Mouse (Mus musculus): ENCODE data around the gene Rnf181. TPM values are rescaled to one million over a fixed set of nuclear protein-coding genes. Genes with fewer than 3 reads are reported as not detected.

Gene Rnf181
- total and polyA plus RNA-seq, 2 experiments from 2014 or later = 87.3 to 120 TPM

DNA sequence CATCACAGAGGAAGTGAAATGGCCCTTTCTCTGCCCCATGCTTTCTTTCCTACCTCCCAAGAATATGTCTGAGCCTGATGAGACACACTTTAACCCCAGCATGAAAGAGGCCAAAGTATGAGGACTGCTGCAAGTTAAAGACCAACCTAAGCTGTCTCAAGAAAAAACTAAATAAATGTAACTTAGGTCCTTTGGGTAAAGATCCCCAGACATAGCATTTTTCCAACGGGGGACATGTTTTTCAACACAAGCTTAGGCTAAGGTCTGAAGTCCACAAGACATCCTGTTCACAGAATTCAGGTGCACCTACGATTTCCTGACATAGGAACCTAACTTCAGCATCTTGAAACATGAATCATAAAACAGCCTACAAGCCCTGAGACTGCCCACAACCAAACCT lies 16.5 kb downstream of the Rnf181 start:
- peaks cover 15% of the 10 kb centered on the region; the same call in 1 of the 2 replicates for H3K4me1 ChIP-seq (ENCODE audit: insufficient read depth, low read length)
- no peak overlapping the region for H3K9ac ChIP-seq (replicated peaks; ENCODE audit: low read length, poor library complexity, severe bottlenecking)
- no peak overlapping the region for H3K4me3 ChIP-seq (ENCODE audit: low read depth, low read length)
- ATAC-seq (ENCODE audit: low FRiP score) (no peak), DNase-seq (ENCODE audit: low spot score) (no peak)
- H3K36me3 ChIP-seq (ENCODE audit: insufficient read depth, low read length) = peaks cover 18% of the 10 kb centered on the region
- H3K9me3 ChIP-seq (ENCODE audit: low read length) = no peaks in the 10 kb centered on the region
- H3K27me3 ChIP-seq (ENCODE audit: insufficient read depth, low read length) = no peaks in the 10 kb centered on the region
- H3K27ac ChIP-seq (ENCODE audit: low read depth, low read length) = no peak overlapping the region
- no peak for TF ChIP-seq CTCF (IDR thresholded peaks at IDR 0.05)
- WGBS = 94% methylated on average over 2 of the region's 2 CpGs
- H3K4me2 ChIP-seq (ENCODE audit: low read depth, low read length, poor library complexity, severe bottlenecking) = no peak overlapping the region

DNA sequence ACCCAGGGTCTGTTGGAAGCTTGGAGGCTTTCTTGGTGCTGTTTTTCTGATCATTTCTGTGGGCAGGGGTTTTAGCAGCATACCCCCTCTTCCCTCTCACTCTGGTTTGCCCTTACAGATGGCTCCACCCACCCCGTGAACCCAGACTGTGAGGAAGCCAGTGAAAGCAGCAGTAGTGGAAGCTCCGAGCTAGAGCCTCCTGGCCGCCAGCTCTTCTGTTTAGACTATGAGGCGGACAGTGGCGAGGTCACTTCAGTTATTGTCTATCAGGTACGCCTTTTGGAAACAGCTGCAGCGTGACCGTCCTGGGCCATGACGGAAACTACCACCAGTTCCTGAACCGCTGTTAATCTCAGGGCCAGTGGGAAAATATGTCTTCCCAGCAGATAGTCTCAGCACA lies 18.3 kb downstream of the Rnf181 start:
- Histone ChIP-seq H3K36me3 (ENCODE audit: insufficient read depth, low read length) (peaks cover 18% of the 10 kb centered on the region), H3K27me3 (ENCODE audit: insufficient read depth, low read length) (no peaks in the 10 kb centered on the region), H3K4me3 (ENCODE audit: low read depth, low read length) (peak overlapping the region; percentile 62; the same call in 1 of the 2 replicates), H3K9me3 (ENCODE audit: low read length) (no peaks in the 10 kb centered on the region), H3K4me2 (ENCODE audit: low read depth, low read length, poor library complexity, severe bottlenecking) (peak overlapping the region; percentile 85), H3K27ac (ENCODE audit: low read depth, low read length) (no peak overlapping the region), H3K4me1 (ENCODE audit: insufficient read depth, low read length) (peaks cover 13% of the 10 kb centered on the region; the same call in 1 of the 2 replicates), H3K9ac (replicated peaks; ENCODE audit: low read length, poor library complexity, severe bottlenecking) (no peak overlapping the region)
- 72% methylated on average over 10 of the region's 10 CpGs for WGBS
- no peak for TF ChIP-seq CTCF (IDR thresholded peaks at IDR 0.05)
- no peak for ATAC-seq (ENCODE audit: low FRiP score)
- DNase-seq (ENCODE audit: low spot score) = no peak

DNA sequence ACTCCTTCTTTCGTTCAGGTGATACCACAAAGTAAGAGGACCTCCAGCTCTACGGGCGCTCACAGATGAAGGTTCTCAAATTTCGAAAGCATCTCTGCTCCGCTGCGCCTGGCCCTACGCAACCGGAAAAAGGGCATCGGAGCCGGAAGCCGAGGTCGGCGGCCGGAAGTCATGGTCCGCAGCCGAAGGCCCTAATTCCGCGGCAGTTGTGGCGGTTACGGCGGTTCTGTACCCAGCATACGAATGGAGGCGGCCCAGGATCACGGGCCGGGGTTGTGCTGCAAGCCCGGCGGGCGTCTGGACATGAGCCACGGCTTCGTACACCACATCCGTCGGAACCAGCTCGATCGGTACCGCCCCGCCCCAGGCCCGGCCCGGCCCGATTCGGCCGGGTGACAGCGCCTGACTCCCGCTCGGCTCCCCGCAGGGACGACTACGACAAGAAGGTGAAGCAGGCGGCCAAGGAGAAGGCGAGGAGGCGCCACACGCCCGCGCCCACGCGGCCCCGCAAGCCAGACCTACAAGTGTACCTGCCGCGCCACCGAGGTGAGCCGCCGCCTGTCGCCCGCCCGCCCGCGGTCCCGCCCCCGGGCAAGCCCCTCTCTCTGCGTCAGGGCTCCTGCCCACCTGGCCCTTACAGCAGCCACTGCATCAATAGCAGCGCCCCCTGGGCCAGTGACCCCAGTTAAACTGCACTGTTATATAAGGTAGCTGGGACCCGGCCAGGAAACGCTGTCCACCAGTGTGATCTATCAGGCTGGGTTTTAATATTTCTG lies 19.4 kb downstream of the Rnf181 start, which contains the start of gene 0610030E20Rik:
0610030E20Rik (plus strand) TSS at position 152 of the 776 bp plus-strand sequence.
- DNase-seq (ENCODE audit: low spot score) (peak; percentile 77), ATAC-seq (ENCODE audit: low FRiP score) (peak; percentile 55)
- peaks cover 18% of the 10 kb centered on the region for H3K36me3 ChIP-seq (ENCODE audit: insufficient read depth, low read length)
- peaks cover 13% of the 10 kb centered on the region; the same call in 1 of the 2 replicates for H3K4me1 ChIP-seq (ENCODE audit: insufficient read depth, low read length)
- no peaks in the 10 kb centered on the region for H3K27me3 ChIP-seq (ENCODE audit: insufficient read depth, low read length)
- peak within 1 kb of the TSS; percentile 85 for H3K4me2 ChIP-seq (ENCODE audit: low read depth, low read length, poor library complexity, severe bottlenecking)
- H3K9me3 ChIP-seq (ENCODE audit: low read length) = no peaks in the 10 kb centered on the region
- peak within 1 kb of the TSS; percentile 96 for H3K9ac ChIP-seq (replicated peaks; ENCODE audit: low read length, poor library complexity, severe bottlenecking)
- peak; percentile 45 for TF ChIP-seq CTCF (IDR thresholded peaks at IDR 0.05)
- peak within 1 kb of the TSS; percentile 84 for H3K27ac ChIP-seq (ENCODE audit: low read depth, low read length)
- peak within 1 kb of the TSS; percentile 62 for H3K4me3 ChIP-seq (ENCODE audit: low read depth, low read length)
- WGBS = under 1% methylated on average over 49 of the region's 72 CpGs

DNA sequence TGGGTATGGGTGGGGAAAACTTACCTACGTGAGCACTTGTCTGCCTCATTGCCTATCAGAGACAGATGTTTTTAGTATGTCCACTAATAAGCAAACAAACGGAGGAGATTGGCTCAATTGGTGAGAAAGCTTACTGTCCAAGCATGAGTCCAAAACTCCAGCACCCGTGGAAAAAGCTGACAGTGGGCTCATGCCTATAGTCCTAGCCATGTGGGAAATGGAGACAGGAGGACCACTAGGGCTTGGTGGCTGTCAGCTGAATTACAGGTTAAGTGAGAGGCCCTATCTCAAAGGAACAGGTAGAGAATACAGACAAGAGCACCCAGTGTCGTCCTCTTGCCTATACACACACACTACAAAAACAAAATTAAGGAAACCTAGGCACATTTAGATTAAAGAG lies 20.5 kb downstream of the Rnf181 start:
- no peak for TF ChIP-seq CTCF (IDR thresholded peaks at IDR 0.05)
- DNase-seq (ENCODE audit: low spot score) = no peak
- no peaks in the 10 kb centered on the region for H3K9me3 ChIP-seq (ENCODE audit: low read length)
- H3K9ac ChIP-seq (replicated peaks; ENCODE audit: low read length, poor library complexity, severe bottlenecking) = no peak overlapping the region
- no peak overlapping the region for H3K27ac ChIP-seq (ENCODE audit: low read depth, low read length)
- 89% methylated on average over 4 of the region's 4 CpGs for WGBS
- H3K36me3 ChIP-seq (ENCODE audit: insufficient read depth, low read length) = peaks cover 15% of the 10 kb centered on the region
- peaks cover 13% of the 10 kb centered on the region; the same call in 1 of the 2 replicates for H3K4me1 ChIP-seq (ENCODE audit: insufficient read depth, low read length)
- no peaks in the 10 kb centered on the region for H3K27me3 ChIP-seq (ENCODE audit: insufficient read depth, low read length)
- H3K4me3 ChIP-seq (ENCODE audit: low read depth, low read length) = no peak overlapping the region
- no peak for ATAC-seq (ENCODE audit: low FRiP score)
- peak overlapping the region; percentile 85; the same call in 1 of the 2 replicates for H3K4me2 ChIP-seq (ENCODE audit: low read depth, low read length, poor library complexity, severe bottlenecking)

DNA sequence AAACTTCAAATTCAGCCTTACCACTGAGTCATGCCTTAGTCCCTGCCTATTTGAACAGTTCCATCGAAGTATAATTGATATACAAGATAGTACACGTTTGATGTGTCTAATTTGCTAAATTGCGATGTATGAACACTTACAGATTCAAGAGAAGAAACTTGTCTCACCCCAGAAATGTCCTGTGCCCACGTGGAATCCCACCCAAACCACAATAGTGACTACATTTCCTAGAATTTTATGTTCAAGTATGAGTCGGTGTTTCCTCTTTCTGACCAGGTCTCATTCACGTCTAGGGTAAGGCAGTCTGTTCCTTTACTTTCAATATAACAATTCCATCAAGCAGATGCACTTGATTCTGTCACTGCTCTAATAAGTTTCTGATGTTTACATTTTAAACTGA lies 21.1 kb downstream of the Rnf181 start:
- DNase-seq (ENCODE audit: low spot score) (no peak), ATAC-seq (ENCODE audit: low FRiP score) (no peak)
- Histone ChIP-seq H3K4me2 (ENCODE audit: low read depth, low read length, poor library complexity, severe bottlenecking) (peak overlapping the region; percentile 89), H3K4me3 (ENCODE audit: low read depth, low read length) (peak overlapping the region; percentile 88), H3K9ac (replicated peaks; ENCODE audit: low read length, poor library complexity, severe bottlenecking) (no peak overlapping the region), H3K9me3 (ENCODE audit: low read length) (no peaks in the 10 kb centered on the region), H3K4me1 (ENCODE audit: insufficient read depth, low read length) (peaks cover 13% of the 10 kb centered on the region; the same call in 1 of the 2 replicates), H3K27me3 (ENCODE audit: insufficient read depth, low read length) (no peaks in the 10 kb centered on the region), H3K27ac (ENCODE audit: low read depth, low read length) (no peak overlapping the region), H3K36me3 (ENCODE audit: insufficient read depth, low read length) (peaks cover 12% of the 10 kb centered on the region)
- TF ChIP-seq CTCF (IDR thresholded peaks at IDR 0.05) = no peak
- 49% methylated on average over 6 of the region's 6 CpGs for WGBS

DNA sequence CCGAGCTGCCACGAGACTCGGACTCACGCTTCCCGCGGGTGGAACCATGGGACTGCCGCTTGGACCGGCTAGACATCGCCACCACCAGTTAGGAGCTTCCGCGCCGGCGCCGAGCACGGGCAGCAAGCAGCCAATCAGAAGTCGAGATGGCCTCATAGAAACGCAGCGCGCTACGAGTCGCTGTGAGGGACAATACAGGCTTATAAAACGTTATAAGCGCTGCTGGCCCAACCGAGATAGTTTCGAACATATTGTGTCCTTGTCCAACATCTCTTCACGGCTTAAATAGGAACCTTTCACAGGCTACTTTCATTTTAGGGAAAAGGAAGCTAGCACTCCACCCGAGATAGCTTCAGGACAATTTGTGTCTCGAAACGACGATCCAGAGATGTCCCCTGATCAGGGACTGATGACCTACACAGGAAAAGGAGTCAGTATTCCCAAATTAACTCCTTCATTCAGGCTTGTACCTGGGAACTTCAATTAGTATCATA lies 21.6 kb downstream of the Rnf181 start, which contains the start of gene Usp39:
Usp39 (minus strand) TSS at position 111 of the 494 bp plus-strand sequence.
- Histone ChIP-seq H3K4me2 (ENCODE audit: low read depth, low read length, poor library complexity, severe bottlenecking) (peak within 1 kb of the TSS; percentile 89), H3K9me3 (ENCODE audit: low read length) (no peaks in the 10 kb centered on the region), H3K27ac (ENCODE audit: low read depth, low read length) (peak within 1 kb of the TSS; percentile 62), H3K36me3 (ENCODE audit: insufficient read depth, low read length) (peaks cover 10% of the 10 kb centered on the region), H3K9ac (replicated peaks; ENCODE audit: low read length, poor library complexity, severe bottlenecking) (peak within 1 kb of the TSS; percentile 80), H3K27me3 (ENCODE audit: insufficient read depth, low read length) (no peaks in the 10 kb centered on the region), H3K4me3 (ENCODE audit: low read depth, low read length) (peak within 1 kb of the TSS; percentile 88), H3K4me1 (ENCODE audit: insufficient read depth, low read length) (peaks cover 13% of the 10 kb centered on the region; the same call in 1 of the 2 replicates)
- DNase-seq (ENCODE audit: low spot score) (peak; percentile 98), ATAC-seq (ENCODE audit: low FRiP score) (peak; percentile 86)
- peak; percentile 24 for TF ChIP-seq CTCF (IDR thresholded peaks at IDR 0.05)
- under 1% methylated on average over 30 of the region's 30 CpGs for WGBS
